Mouse (Mus musculus) ES-E14 (cell line): ENCODE measurements around the gene Gm28308.

Source experiments
- HCFC1 ChIP-seq: IDR thresholded peaks from 2 replicates; pipeline ENCODE4 v1.6.1; 2012; ENCODE audit warnings: low read length, inconsistent platforms, borderline replicate concordance; ENCODE audit not compliant: insufficient read depth
- MAFK ChIP-seq: IDR thresholded peaks from 2 replicates; pipeline ENCODE4 v1.6.1; 2014; ENCODE audit warnings: mild to moderate bottlenecking, low read depth, low read length, inconsistent platforms; ENCODE audit not compliant: insufficient read depth
- ZC3H11A ChIP-seq: IDR thresholded peaks from 2 replicates; pipeline ENCODE4 v1.6.1; 2012; ENCODE audit warnings: low read depth, mild to moderate bottlenecking, inconsistent platforms, low read length, borderline replicate concordance
- ZNF384 ChIP-seq: IDR thresholded peaks from 2 replicates; pipeline ENCODE4 v1.6.1; 2012; ENCODE audit warnings: low read depth, low read length, inconsistent platforms

- no peak for TF ChIP-seq ZNF384
- no peak for TF ChIP-seq HCFC1
- TF ChIP-seq MAFK, result no peak
- no peak for TF ChIP-seq ZC3H11A
These were observed 49.6 kb downstream of the Gm28308 start for GRCm38 (mm10) chr6:52163366-52164031.
